Mouse (Mus musculus): ENCODE measurements around the gene Sez6l2. TPM values are rescaled to one million over a fixed set of nuclear protein-coding genes. Genes with fewer than 3 reads are reported as not detected.

Gene Sez6l2
- polyA plus RNA-seq, 1 experiment = 2.0 TPM

DNA sequence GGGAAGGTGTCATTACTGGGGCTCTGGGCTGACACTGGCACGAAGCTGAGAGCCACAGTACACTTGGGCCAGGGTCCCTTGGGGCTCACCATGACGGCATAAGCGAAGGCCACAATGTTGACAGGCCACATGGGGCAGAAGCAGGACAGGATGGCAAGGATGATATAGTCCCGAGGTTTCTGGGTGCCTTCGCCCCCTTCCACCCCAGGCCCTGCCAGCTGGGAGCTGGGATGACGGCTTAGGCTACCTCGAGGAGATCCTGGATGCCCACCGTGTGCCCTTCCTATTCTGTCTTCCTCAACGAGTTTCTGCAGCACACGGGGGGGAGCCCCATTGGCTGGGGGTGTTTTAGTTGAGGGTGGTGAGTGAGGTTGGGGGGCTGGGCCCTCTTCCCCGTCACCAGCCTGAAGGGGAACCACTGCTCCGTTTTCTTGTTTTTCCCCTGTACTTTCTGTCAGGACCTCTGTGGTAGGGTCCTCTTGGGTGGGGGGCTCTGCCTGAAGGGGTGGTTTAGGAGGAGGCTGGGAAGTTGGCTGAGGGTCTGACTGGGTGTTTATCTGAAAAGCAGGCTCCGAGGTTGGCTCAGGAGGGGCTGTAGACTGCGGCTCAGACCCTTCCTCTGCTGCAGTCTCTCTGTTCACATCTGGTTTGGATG lies 69.1 kb downstream of the Sez6l2 start:
- peaks cover 87% of the 10 kb centered on the region for H3K4me1 ChIP-seq
- TF ChIP-seq GATA1 (IDR thresholded peaks at IDR 0.05; ENCODE audit: borderline replicate concordance, low read length) (no peak), FLI1 (IDR thresholded peaks at IDR 0.05; ENCODE audit: low read length) (no peak)

GRCm38 (mm10) chr7:127020031-127020430 lies 69.7 kb downstream of the Sez6l2 start:
- Histone ChIP-seq H3K27me3 (replicated peaks) (no peaks in the 10 kb centered on the region), H3K9me3 (no peaks in the 10 kb centered on the region), H3K4me1 (peaks cover 87% of the 10 kb centered on the region), H3K4me3 (replicated peaks) (no peak overlapping the region), H3K36me3 (replicated peaks; ENCODE audit: low read length) (peaks cover 57% of the 10 kb centered on the region)
- no peak for TF ChIP-seq FLI1 (IDR thresholded peaks at IDR 0.05; ENCODE audit: low read length)
- no peak for TF ChIP-seq GATA1 (IDR thresholded peaks at IDR 0.05; ENCODE audit: borderline replicate concordance, low read length)

More for the DNA sequence above, 69.1 kb downstream of the Sez6l2 start:
- peaks cover 53% of the 10 kb centered on the region for H3K36me3 ChIP-seq (replicated peaks; ENCODE audit: low read length)
- no peak overlapping the region for H3K4me3 ChIP-seq (replicated peaks)
- no peaks in the 10 kb centered on the region for H3K9me3 ChIP-seq
- no peaks in the 10 kb centered on the region for H3K27me3 ChIP-seq (replicated peaks)

Other genes with a start within 250 kb of the Sez6l2 start
- gene Coro1a, start 242.8 kb upstream of the Sez6l2 start, polyA plus RNA-seq (2012; ENCODE audit: insufficient read depth, low replicate concordance) = 1,070 and 1,578 TPM in 2 replicates
- gene Mapk3, start 191.0 kb upstream of the Sez6l2 start, polyA plus RNA-seq (2012; ENCODE audit: insufficient read depth, low replicate concordance) = 213 and 289 TPM in 2 replicates
- gene Gdpd3, start 184.2 kb upstream of the Sez6l2 start, polyA plus RNA-seq (2012; ENCODE audit: insufficient read depth, low replicate concordance) = 3.4 TPM in 1 of 2 replicates, not detected in the other
- gene Ypel3, start 173.6 kb upstream of the Sez6l2 start, polyA plus RNA-seq (2012; ENCODE audit: insufficient read depth, low replicate concordance) = 284 and 689 TPM in 2 replicates
- 3.0 and 15.0 TPM in 2 replicates for gene Tbx6, start 169.1 kb upstream of the Sez6l2 start, polyA plus RNA-seq (2012; ENCODE audit: insufficient read depth, low replicate concordance)
- gene Ppp4c, start 158.1 kb upstream of the Sez6l2 start, polyA plus RNA-seq (2012; ENCODE audit: insufficient read depth, low replicate concordance) = 46.3 and 115 TPM in 2 replicates
- gene Fam57b, start 152.9 kb upstream of the Sez6l2 start, polyA plus RNA-seq (2012; ENCODE audit: insufficient read depth, low replicate concordance) = 13.5 and 29.3 TPM in 2 replicates
- not detected in 2 replicates for gene 4930451I11Rik, start 118.9 kb upstream of the Sez6l2 start, polyA plus RNA-seq (2012; ENCODE audit: insufficient read depth, low replicate concordance)
- gene Doc2a, start 103.1 kb upstream of the Sez6l2 start, polyA plus RNA-seq (2012; ENCODE audit: insufficient read depth, low replicate concordance) = 1.3 TPM in 1 of 2 replicates, not detected in the other
- 9.3 and 60.8 TPM in 2 replicates for gene Hirip3, start 88.6 kb upstream of the Sez6l2 start, polyA plus RNA-seq (2012; ENCODE audit: insufficient read depth, low replicate concordance)
- 823 and 1,411 TPM in 2 replicates for gene Ino80e, start 88.2 kb upstream of the Sez6l2 start, polyA plus RNA-seq (2012; ENCODE audit: insufficient read depth, low replicate concordance)
- gene Taok2, start 65.9 kb upstream of the Sez6l2 start, polyA plus RNA-seq (2012; ENCODE audit: insufficient read depth, low replicate concordance) = 159 and 479 TPM in 2 replicates
- gene Tmem219, start 27.6 kb upstream of the Sez6l2 start, polyA plus RNA-seq (2012; ENCODE audit: insufficient read depth, low replicate concordance) = 50.9 TPM in 2 replicates
- gene Kctd13, start 21.7 kb upstream of the Sez6l2 start, polyA plus RNA-seq (2012; ENCODE audit: insufficient read depth, low replicate concordance) = 26.4 and 59.2 TPM in 2 replicates
- gene Asphd1, start 981 bp upstream of the Sez6l2 start, polyA plus RNA-seq (2012; ENCODE audit: insufficient read depth, low replicate concordance) = not detected in 2 replicates
- gene Cdipt, start 25.4 kb downstream of the Sez6l2 start, polyA plus RNA-seq (2012; ENCODE audit: insufficient read depth, low replicate concordance) = 105 and 211 TPM in 2 replicates
- 1.8 TPM in 1 of 2 replicates, not detected in the other for gene Cdiptos, start 25.5 kb downstream of the Sez6l2 start, polyA plus RNA-seq (2012; ENCODE audit: insufficient read depth, low replicate concordance)
- gene Mvp, start 64.1 kb downstream of the Sez6l2 start, polyA plus RNA-seq (2012; ENCODE audit: insufficient read depth, low replicate concordance) = 39.1 and 72.4 TPM in 2 replicates
- gene Pagr1b, start 65.9 kb downstream of the Sez6l2 start, polyA plus RNA-seq (2012; ENCODE audit: insufficient read depth, low replicate concordance) = 4.2 TPM in 1 of 2 replicates, not detected in the other
- 15.8 and 94.8 TPM in 2 replicates for gene Pagr1a, start 66.8 kb downstream of the Sez6l2 start, polyA plus RNA-seq (2012; ENCODE audit: insufficient read depth, low replicate concordance)
- 164 and 252 TPM in 2 replicates for gene Gm42742, start 70.5 kb downstream of the Sez6l2 start, polyA plus RNA-seq (2012; ENCODE audit: insufficient read depth, low replicate concordance)
- 0.68 and 3.9 TPM in 2 replicates for gene Prrt2, start 70.6 kb downstream of the Sez6l2 start, polyA plus RNA-seq (2012; ENCODE audit: insufficient read depth, low replicate concordance)
- 324 and 1,017 TPM in 2 replicates for gene Maz, start 76.5 kb downstream of the Sez6l2 start, polyA plus RNA-seq (2012; ENCODE audit: insufficient read depth, low replicate concordance)
- gene Kif22, start 91.9 kb downstream of the Sez6l2 start, polyA plus RNA-seq (2012; ENCODE audit: insufficient read depth, low replicate concordance) = 6.8 and 18.0 TPM in 2 replicates
- not detected in 2 replicates for gene Zg16, start 136.8 kb downstream of the Sez6l2 start, polyA plus RNA-seq (2012; ENCODE audit: insufficient read depth, low replicate concordance)
- 71.8 and 93.9 TPM in 2 replicates for gene AI467606, start 140.8 kb downstream of the Sez6l2 start, polyA plus RNA-seq (2012; ENCODE audit: insufficient read depth, low replicate concordance)
- not detected in 2 replicates for gene Qprt, start 171.7 kb downstream of the Sez6l2 start, polyA plus RNA-seq (2012; ENCODE audit: insufficient read depth, low replicate concordance)
- 2.2 and 17.4 TPM in 2 replicates for gene Spn, start 187.3 kb downstream of the Sez6l2 start, polyA plus RNA-seq (2012; ENCODE audit: insufficient read depth, low replicate concordance)
- 13.5 and 43.5 TPM in 2 replicates for gene Cd2bp2, start 245.5 kb downstream of the Sez6l2 start, polyA plus RNA-seq (2012; ENCODE audit: insufficient read depth, low replicate concordance)

All from megakaryocyte, embryonic 14.5 days (primary cell).